Mouse (Mus musculus): ENCODE results near the gene Mrps21. TPM values are rescaled to one million over a fixed set of nuclear protein-coding genes. Genes with fewer than 3 reads are reported as not detected.
A peak's percentile ranks its signal among the peaks of the same experiment; 100 is the strongest.
"Not testable (repeated sequence)": the region's sequence is repeated elsewhere in the genome, so short reads cannot be mapped to it uniquely, and the experiment has no call there.

The Mrps21 gene
- total and polyA plus RNA-seq, 3 experiments: 251 to 557 (median 317) TPM

- Histone ChIP-seq H3K4me3 (replicated peaks in 1 of 3; ENCODE audit: low read depth in 2 of 3, low read length in 2 of 3, poor library complexity in 1 of 3) (peak overlapping the region; percentile 85 to 98 (median 90)), H3K4me2 (ENCODE audit: insufficient read depth, low read depth, poor library complexity, severe bottlenecking) (peak overlapping the region; percentile 92), H3K36me3 (replicated peaks in 1 of 2; ENCODE audit: control insufficient read depth in 1 of 2, insufficient read depth in 1 of 2, low read length in 1 of 2) (peaks cover 7 to 31% of the 10 kb centered on the region in 2 experiments), H3K9me3 (replicated peaks; ENCODE audit: low read length) (no peaks in the 10 kb centered on the region), H3K4me1 (ENCODE audit: control insufficient read depth in 1 of 2, insufficient read depth in 2 of 2) (peaks cover 10 to 50% of the 10 kb centered on the region in 2 experiments), H3K27me3 (replicated peaks) (no peaks in the 10 kb centered on the region), H3K9ac (ENCODE audit: insufficient read depth, low read depth) (peak overlapping the region; percentile 99), H3K27ac (ENCODE audit: insufficient read depth, low read depth) (no peak overlapping the region; the same call in 1 of the 2 replicates), H3K79me2 (replicated peaks; ENCODE audit: control insufficient read depth, extremely low read depth, insufficient read depth, poor library complexity, severe bottlenecking) (peaks cover 16% of the 10 kb centered on the region)
- in situ Hi-C loops (cut with MboI; ENCODE audit: low pct_ligation_motif_present, low pct_unique_long_range_greater_than_20kb, low sequenced_read_pairs): no loop called here
- no peak for DNase-seq (ENCODE audit: extremely low read depth)
- dilution Hi-C loops (cut with MboI; ENCODE audit: extremely low pct_ligation_motif_present, extremely low pct_unique_long_range_greater_than_20kb, low sequenced_read_pairs): no loop called here
- TF ChIP-seq EP300 (IDR thresholded peaks at IDR 0.05; ENCODE audit: low read length): no peak
- TF ChIP-seq UBTF (IDR thresholded peaks at IDR 0.05; ENCODE audit: low read depth, low read length): no peak
- no peak for TF ChIP-seq USF2 (conservative IDR thresholded peaks at IDR 0.05; ENCODE audit: low read depth, low read length)
- no peak for TF ChIP-seq GABPA (IDR thresholded peaks at IDR 0.05; ENCODE audit: insufficient replicate concordance, low read depth, low read length)
- no peak for TF ChIP-seq ZKSCAN1 (IDR thresholded peaks at IDR 0.05; ENCODE audit: borderline replicate concordance, low read depth, low read length)
- TF ChIP-seq JUND (conservative IDR thresholded peaks at IDR 0.05; ENCODE audit: low read depth, low read length): no peak
- TF ChIP-seq TBP (conservative IDR thresholded peaks at IDR 0.05; ENCODE audit: low read depth, low read length): no peak
- TF ChIP-seq ZMIZ1 (IDR thresholded peaks at IDR 0.05; ENCODE audit: low read depth, low read length): no peak
- TF ChIP-seq ZNF384 (IDR thresholded peaks at IDR 0.05; ENCODE audit: low read depth, low read length): no peak
- no peak for TF ChIP-seq POLR2AphosphoS2 (IDR thresholded peaks at IDR 0.05; ENCODE audit: low read depth, low read length)
Observed at GRCm38 (mm10) chr3:95894317-95895160, 23.2 kb upstream of the Mrps21 start.

- TF ChIP-seq POLR2A (IDR thresholded peaks at IDR 0.05; ENCODE audit: low read depth, low read length) (peak; percentile 76), MAX (IDR thresholded peaks at IDR 0.05; ENCODE audit: low read length) (peak; percentile 58), CHD2 (IDR thresholded peaks at IDR 0.05; ENCODE audit: low read length) (peak; percentile 26; the same call in 1 of the 2 replicates), MEF2A (IDR thresholded peaks at IDR 0.05; ENCODE audit: borderline replicate concordance, low read depth, low read length) (0 out of 2 replicates have a peak, but pooled peaks have one; percentile 11), KAT2A (IDR thresholded peaks at IDR 0.05; ENCODE audit: insufficient replicate concordance, low read length) (peak; percentile 95), IRF4 (IDR thresholded peaks at IDR 0.05; ENCODE audit: low read depth, low read length) (0 out of 2 replicates have a peak, but pooled peaks have one; percentile 34), SIN3A (IDR thresholded peaks at IDR 0.05; ENCODE audit: low read length) (peak; percentile 51; the same call in 1 of the 2 replicates), GABPA (IDR thresholded peaks at IDR 0.05; ENCODE audit: insufficient replicate concordance, low read depth, low read length) (peak; percentile 68; the same call in 1 of the 2 replicates), ZMIZ1 (IDR thresholded peaks at IDR 0.05; ENCODE audit: low read depth, low read length) (peak; percentile 63; the same call in 1 of the 2 replicates), MYC (IDR thresholded peaks at IDR 0.05; ENCODE audit: low read depth, low read length) (peak; percentile 46; the same call in 1 of the 2 replicates), RCOR1 (conservative IDR thresholded peaks at IDR 0.05; ENCODE audit: low read depth, low read length) (0 out of 2 replicates have a peak, but pooled peaks have one; percentile 17), MAZ (IDR thresholded peaks at IDR 0.05; ENCODE audit: low read depth, low read length) (peak; percentile 65; the same call in 1 of the 2 replicates), ELF1 (IDR thresholded peaks at IDR 0.05; ENCODE audit: low read depth, low read length) (peak; percentile 93), NRF1 (IDR thresholded peaks at IDR 0.05; ENCODE audit: low read depth, low read length) (peak; percentile 44), HCFC1 (IDR thresholded peaks at IDR 0.05; ENCODE audit: low read depth, low read length) (peak; percentile 93), TBP (conservative IDR thresholded peaks at IDR 0.05; ENCODE audit: low read depth, low read length) (peak; percentile 54; the same call in 1 of the 2 replicates), NELFE (IDR thresholded peaks at IDR 0.05; ENCODE audit: low read depth, low read length) (peak; percentile 85)
- H3K36me3 ChIP-seq (replicated peaks in 1 of 2; ENCODE audit: control insufficient read depth in 1 of 2, insufficient read depth in 1 of 2, low read length in 1 of 2): peaks cover 8 to 31% of the 10 kb centered on the region in 2 experiments
- H3K4me1 ChIP-seq (ENCODE audit: control insufficient read depth in 1 of 2, insufficient read depth in 2 of 2): peaks cover 10 to 51% of the 10 kb centered on the region in 2 experiments
- peak within 1 kb of the TSS; percentile 93 for H3K4me2 ChIP-seq (ENCODE audit: insufficient read depth, low read depth, poor library complexity, severe bottlenecking)
- H3K9me3 ChIP-seq (replicated peaks; ENCODE audit: low read length); dilution Hi-C loops (cut with MboI; ENCODE audit: extremely low pct_ligation_motif_present, extremely low pct_unique_long_range_greater_than_20kb, low sequenced_read_pairs); H3K27me3 ChIP-seq (replicated peaks); H3K27ac ChIP-seq (ENCODE audit: insufficient read depth, low read depth); in situ Hi-C loops (cut with MboI; ENCODE audit: low pct_ligation_motif_present, low pct_unique_long_range_greater_than_20kb, low sequenced_read_pairs): not testable (repeated sequence)
- H3K79me2 ChIP-seq (replicated peaks; ENCODE audit: control insufficient read depth, extremely low read depth, insufficient read depth, poor library complexity, severe bottlenecking): peaks cover 16% of the 10 kb centered on the region
- DNase-seq (ENCODE audit: extremely low read depth): peak; percentile 98
- H3K9ac ChIP-seq (ENCODE audit: insufficient read depth, low read depth): peak within 1 kb of the TSS; percentile 99
- peak within 1 kb of the TSS; percentile 85 to 98 (median 90) for H3K4me3 ChIP-seq (replicated peaks in 1 of 3; ENCODE audit: low read depth in 2 of 3, low read length in 2 of 3, poor library complexity in 1 of 3)
Observed at GRCm38 (mm10) chr3:95893606-95894316, 22.4 kb upstream of the Mrps21 start, which contains the start of gene Aph1a. Aph1a (plus strand) TSS chr3:95893969.
